Mouse (Mus musculus) bone marrow, adult 2 months (tissue): Measurements from ENCODE around the gene Dguok.

ENCODE experiments used
- CTCF ChIP-seq: fragments of 200-500 bp; IDR thresholded peaks from 2 replicates; pipeline ENCODE4 v1.5.1; 2011; ENCODE audit warnings: low read length, control low read depth; ENCODE audit not compliant: control insufficient read depth, insufficient read depth
- POLR2A ChIP-seq: fragments of 200-500 bp; IDR thresholded peaks from 2 replicates; pipeline ENCODE4 v1.6.1; 2011; ENCODE audit warnings: low read depth, mild to moderate bottlenecking, control low read depth, low read length, borderline replicate concordance; ENCODE audit not compliant: control insufficient read depth

DNA sequence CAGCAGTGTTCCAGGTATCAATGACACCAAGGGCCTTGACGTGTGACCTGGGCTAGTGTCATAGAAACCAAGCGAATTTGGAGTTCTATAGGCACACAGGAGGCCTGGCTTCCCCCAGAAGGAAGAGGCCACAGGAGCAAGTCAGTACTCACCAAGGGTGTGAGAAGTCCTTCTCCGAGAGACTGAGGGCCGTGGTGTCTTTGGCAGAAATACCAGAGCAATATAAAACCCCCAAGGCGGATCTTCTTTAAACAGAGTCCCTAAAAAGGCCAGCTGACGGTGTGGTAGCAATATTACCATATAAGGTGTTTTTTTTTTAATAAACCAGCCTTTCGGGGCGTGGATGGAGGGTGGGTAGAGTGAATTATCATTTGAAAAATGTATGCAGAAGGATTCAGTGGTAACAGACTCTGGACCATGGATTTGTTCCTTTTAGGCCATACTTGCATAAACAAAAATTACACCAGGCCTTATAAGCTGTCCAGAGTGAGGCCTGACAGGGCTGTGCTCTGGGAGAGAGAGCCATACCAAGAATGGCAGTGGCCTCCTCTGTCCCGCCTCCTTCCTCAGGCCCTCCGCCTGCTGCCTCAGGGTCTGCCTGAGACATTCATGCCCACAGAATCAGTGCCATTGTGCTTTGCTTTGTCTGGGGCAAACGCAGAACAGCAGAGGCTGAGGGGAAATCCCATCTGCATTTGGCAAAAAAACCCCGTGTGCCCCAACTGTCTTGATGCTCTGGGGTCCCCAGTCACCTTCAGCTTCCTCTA, 29.4 kb upstream of the Dguok start, which contains the start of gene Actg2:
- TF ChIP-seq CTCF: no peak
- TF ChIP-seq POLR2A: no peak
